Mouse (Mus musculus): Measurements from ENCODE around the gene Mical3.
A peak's percentile ranks its signal among the peaks of the same experiment; 100 is the strongest.

Gene Mical3

GRCm38 (mm10) chr6:120965814-120966213, 165.0 kb downstream of the Mical3 start:
- DNase-seq (ENCODE audit: low read depth, low spot score), result no peak

- no peak for DNase-seq (ENCODE audit: low read depth, low spot score)
Measured at GRCm38 (mm10) chr6:120964179-120964578, 166.6 kb downstream of the Mical3 start.

- no peak for DNase-seq (ENCODE audit: low read depth, low spot score)
Measured at GRCm38 (mm10) chr6:120960338-120961030, 170.3 kb downstream of the Mical3 start.

- no peak for DNase-seq (ENCODE audit: low read depth, low spot score)
Measured at GRCm38 (mm10) chr6:120957331-120957730, 173.5 kb downstream of the Mical3 start.

- DNase-seq (ENCODE audit: low read depth, low spot score), result peak; percentile 89
Measured at GRCm38 (mm10) chr6:120956259-120957161, 174.3 kb downstream of the Mical3 start.

GRCm38 (mm10) chr6:120955215-120955614, 175.6 kb downstream of the Mical3 start:
- peak; percentile 86 for DNase-seq (ENCODE audit: low read depth, low spot score)

GRCm38 (mm10) chr6:120954241-120954640, 176.6 kb downstream of the Mical3 start:
- DNase-seq (ENCODE audit: low read depth, low spot score), result peak; percentile 93

- DNase-seq (ENCODE audit: low read depth, low spot score), result no peak
Measured at GRCm38 (mm10) chr6:120952475-120952874, 178.3 kb downstream of the Mical3 start.

GRCm38 (mm10) chr6:120951311-120951710, 179.5 kb downstream of the Mical3 start:
- DNase-seq (ENCODE audit: low read depth, low spot score), result no peak

GRCm38 (mm10) chr6:120945510-120945909, 185.3 kb downstream of the Mical3 start:
- DNase-seq (ENCODE audit: low read depth, low spot score), result no peak

GRCm38 (mm10) chr6:120943964-120944363, 186.8 kb downstream of the Mical3 start:
- DNase-seq (ENCODE audit: low read depth, low spot score), result no peak

- DNase-seq (ENCODE audit: low read depth, low spot score), result peak; percentile 42
Measured at GRCm38 (mm10) chr6:120943551-120943950, 187.2 kb downstream of the Mical3 start.

GRCm38 (mm10) chr6:120943079-120943478, 187.7 kb downstream of the Mical3 start:
- DNase-seq (ENCODE audit: low read depth, low spot score), result peak; percentile 71

- no peak for DNase-seq (ENCODE audit: low read depth, low spot score)
Measured at GRCm38 (mm10) chr6:120941575-120941974, 189.2 kb downstream of the Mical3 start.

- no peak for DNase-seq (ENCODE audit: low read depth, low spot score)
Measured at GRCm38 (mm10) chr6:120941084-120941481, 189.7 kb downstream of the Mical3 start.

- DNase-seq (ENCODE audit: low read depth, low spot score), result peak; percentile 61
Measured at GRCm38 (mm10) chr6:120940446-120941083, 190.2 kb downstream of the Mical3 start.

GRCm38 (mm10) chr6:120939783-120940182, 191.0 kb downstream of the Mical3 start:
- DNase-seq (ENCODE audit: low read depth, low spot score), result peak; percentile 90

GRCm38 (mm10) chr6:120938763-120939450, 191.9 kb downstream of the Mical3 start:
- DNase-seq (ENCODE audit: low read depth, low spot score), result no peak

GRCm38 (mm10) chr6:120937999-120938608, 192.7 kb downstream of the Mical3 start:
- DNase-seq (ENCODE audit: low read depth, low spot score), result no peak

- no peak for DNase-seq (ENCODE audit: low read depth, low spot score)
Measured at GRCm38 (mm10) chr6:120937104-120937617, 193.6 kb downstream of the Mical3 start.

GRCm38 (mm10) chr6:120934176-120934575, 196.6 kb downstream of the Mical3 start:
- peak; percentile 22 for DNase-seq (ENCODE audit: low read depth, low spot score)
